Mouse (Mus musculus): ENCODE data around the gene Sema3c. TPM values are rescaled to one million over a fixed set of nuclear protein-coding genes. Genes with fewer than 3 reads are reported as not detected.
"Not testable (repeated sequence)": the region's sequence is repeated elsewhere in the genome, so short reads cannot be mapped to it uniquely, and the experiment has no call there.

Sema3c gene
- polyA plus RNA-seq (2012; fragmentation: generic; extraction: Trizol) = 0.61 TPM
- long read RNA-seq, experiment 1, full-length matches to known transcripts = 2 of 3 reads
- long read RNA-seq, experiment 1, partial matches to known transcripts = 0 of 3 reads
- long read RNA-seq, experiment 1, other reads (novel, unspliced or antisense) = 1 of 3 reads
- long read RNA-seq, experiment 2, full-length matches to known transcripts = 26 of 36 reads
- long read RNA-seq, experiment 2, partial matches to known transcripts = 6 of 36 reads
- long read RNA-seq, experiment 2, other reads (novel, unspliced or antisense) = 4 of 36 reads

DNA sequence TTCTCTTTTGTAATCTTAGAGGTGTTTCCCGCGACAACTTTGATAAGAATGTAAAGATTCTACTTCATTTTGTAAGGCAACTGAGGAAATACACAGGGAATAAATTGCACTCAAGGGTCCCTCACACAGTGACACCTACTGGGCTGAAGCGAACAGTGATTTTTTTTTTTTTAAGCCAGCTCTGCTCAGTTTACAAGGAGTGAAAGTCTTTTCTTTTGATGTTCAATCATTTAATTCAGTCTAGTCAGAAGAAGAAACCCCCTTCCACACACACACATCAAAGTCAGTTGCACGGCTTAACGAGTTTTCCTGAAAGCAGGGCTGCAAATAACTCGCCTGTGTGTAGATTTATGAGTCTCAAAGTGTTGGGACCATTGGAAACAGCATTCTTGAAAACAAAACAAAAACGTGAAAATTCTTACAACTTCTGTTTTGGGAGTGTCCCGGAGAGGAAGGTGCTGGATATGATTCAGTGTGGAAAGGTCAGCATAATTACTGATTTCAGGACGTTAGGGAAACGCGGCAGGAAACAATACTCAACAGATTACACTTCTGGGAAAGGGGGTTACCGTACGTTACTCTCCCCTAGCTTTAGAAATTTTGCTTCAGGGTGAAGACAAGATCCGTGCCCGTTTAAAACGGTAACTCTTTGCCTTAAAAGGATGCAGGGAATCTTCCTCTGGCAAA is at the start of gene Sema3c:
Gene Sema3c, plus strand, starts transcription at position 588 of the 687 bp plus-strand sequence.
- Histone ChIP-seq H3K4me3 (ENCODE audit: insufficient read depth, poor library complexity, severe bottlenecking) (peak within 1 kb of the TSS; percentile 36), H3K79me2 (ENCODE audit: control insufficient read depth, insufficient read depth) (no peaks in the 10 kb centered on the region), H3K36me3 (ENCODE audit: control insufficient read depth, insufficient read depth) (no peaks in the 10 kb centered on the region), H3K79me3 (ENCODE audit: low read depth) (no peaks in the 10 kb centered on the region), H3ac (ENCODE audit: control insufficient read depth, insufficient read length, low read depth) (peak within 1 kb of the TSS; percentile 52), H3K27me3 (ENCODE audit: control insufficient read depth, insufficient read depth, insufficient read length) (no peaks in the 10 kb centered on the region)
- TF ChIP-seq CEBPB (IDR thresholded peaks at IDR 0.05; ENCODE audit: low read depth) (no peak), MYOD1 (IDR thresholded peaks at IDR 0.05; ENCODE audit: control insufficient read depth, insufficient read length, low read depth) (no peak), MAX (IDR thresholded peaks at IDR 0.05) (no peak), FOSL1 (IDR thresholded peaks at IDR 0.05; ENCODE audit: insufficient read depth, low read length, poor library complexity, severe bottlenecking) (no peak)

DNA sequence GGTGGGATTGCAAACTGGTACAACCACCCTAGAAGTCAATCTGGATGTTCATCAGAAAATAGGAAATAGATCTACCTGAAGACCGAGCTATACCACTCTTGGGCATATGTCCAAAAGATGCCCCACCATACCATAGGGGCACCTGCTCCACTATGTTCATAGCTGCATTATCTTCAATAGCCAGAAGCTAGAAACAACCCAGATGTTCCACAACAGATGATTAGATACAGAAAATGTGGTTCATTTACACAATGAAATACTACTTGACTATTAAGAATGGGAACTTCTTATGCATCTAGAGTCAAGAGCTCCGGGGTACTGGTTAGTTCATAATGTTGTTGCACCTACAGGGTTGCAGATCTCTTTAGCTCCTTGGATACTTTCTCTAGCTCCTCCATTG is 42.9 kb upstream of the Sema3c start:
- not testable (repeated sequence) for H3K79me3 ChIP-seq (ENCODE audit: low read depth); H3ac ChIP-seq (ENCODE audit: control insufficient read depth, insufficient read length, low read depth); H3K27me3 ChIP-seq (ENCODE audit: control insufficient read depth, insufficient read depth, insufficient read length); H3K36me3 ChIP-seq (ENCODE audit: control insufficient read depth, insufficient read depth); H3K79me2 ChIP-seq (ENCODE audit: control insufficient read depth, insufficient read depth); H3K4me3 ChIP-seq (ENCODE audit: insufficient read depth, poor library complexity, severe bottlenecking)

DNA sequence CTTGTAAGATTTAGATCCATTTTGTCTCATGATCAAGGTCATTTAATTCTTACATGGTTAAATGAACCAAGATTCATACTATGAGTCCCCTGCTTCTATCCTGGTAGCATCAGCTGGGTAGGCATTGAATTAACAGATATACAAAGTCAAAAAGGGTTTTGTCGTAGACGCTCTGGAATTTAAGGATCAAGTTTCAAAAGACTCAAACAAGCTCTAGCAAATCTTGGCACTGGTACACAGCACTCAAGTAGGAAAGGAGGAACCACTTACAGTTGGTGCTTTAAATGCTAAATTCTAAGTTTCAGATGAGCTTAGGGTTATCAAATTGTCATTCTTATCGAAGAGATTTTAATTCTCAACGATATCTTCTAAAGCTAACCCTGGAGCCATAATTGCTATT is 30.9 kb upstream of the Sema3c start:
- H3K36me3 ChIP-seq (ENCODE audit: control insufficient read depth, insufficient read depth) = no peaks in the 10 kb centered on the region
- H3K79me3 ChIP-seq (ENCODE audit: low read depth) = no peaks in the 10 kb centered on the region
- TF ChIP-seq MAX (IDR thresholded peaks at IDR 0.05) = no peak
- no peak for TF ChIP-seq MYOG (IDR thresholded peaks at IDR 0.05; ENCODE audit: control insufficient read depth, extremely low read depth, insufficient read length)
- TF ChIP-seq USF1 (IDR thresholded peaks at IDR 0.05; ENCODE audit: low read depth) = no peak
- TF ChIP-seq CEBPB (IDR thresholded peaks at IDR 0.05; ENCODE audit: low read depth) = no peak
- no peak for TF ChIP-seq FOSL1 (IDR thresholded peaks at IDR 0.05; ENCODE audit: insufficient read depth, low read length, poor library complexity, severe bottlenecking)
- no peak for TF ChIP-seq MYOD1 (IDR thresholded peaks at IDR 0.05; ENCODE audit: control insufficient read depth, insufficient read length, low read depth)
- TF ChIP-seq CTCF (IDR thresholded peaks at IDR 0.05; ENCODE audit: control insufficient read depth, insufficient read depth, insufficient read length) = no peak
- H3ac ChIP-seq (ENCODE audit: control insufficient read depth, insufficient read length, low read depth) = no peak overlapping the region
- no peaks in the 10 kb centered on the region for H3K27me3 ChIP-seq (ENCODE audit: control insufficient read depth, insufficient read depth, insufficient read length)
- no peaks in the 10 kb centered on the region for H3K79me2 ChIP-seq (ENCODE audit: control insufficient read depth, insufficient read depth)
- no peak overlapping the region for H3K4me3 ChIP-seq (ENCODE audit: insufficient read depth, poor library complexity, severe bottlenecking)

DNA sequence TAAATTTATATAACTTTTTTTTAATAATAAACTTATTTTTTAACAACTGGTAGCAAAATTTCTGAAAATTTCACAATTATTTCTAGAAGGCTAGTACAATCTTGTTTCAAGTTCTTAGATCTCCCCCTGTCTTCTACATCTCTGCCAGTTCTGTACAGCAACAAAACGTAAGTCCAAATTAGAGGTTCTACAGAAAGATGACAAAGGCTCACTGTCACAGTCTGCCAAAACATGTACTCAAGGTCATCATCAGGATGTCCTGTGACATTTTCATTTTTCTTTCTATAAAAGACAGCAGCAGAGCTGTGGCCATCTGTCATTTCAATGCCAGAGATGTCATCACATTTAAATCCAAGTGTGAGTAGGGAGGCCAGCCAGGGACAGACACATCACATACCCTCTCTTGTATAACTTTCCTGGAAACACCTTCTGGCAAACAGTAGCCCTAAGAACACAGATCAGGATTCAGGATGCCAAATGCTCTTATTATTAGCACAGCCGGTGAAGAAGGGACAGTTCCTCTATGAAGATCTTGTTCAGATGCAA is 29.1 kb upstream of the Sema3c start:
- H3K4me3 ChIP-seq (ENCODE audit: insufficient read depth, poor library complexity, severe bottlenecking) = no peak overlapping the region
- TF ChIP-seq CTCF (IDR thresholded peaks at IDR 0.05; ENCODE audit: control insufficient read depth, insufficient read depth, insufficient read length) = no peak
- TF ChIP-seq MAX (IDR thresholded peaks at IDR 0.05) = no peak
- TF ChIP-seq MYOG (IDR thresholded peaks at IDR 0.05; ENCODE audit: control insufficient read depth, extremely low read depth, insufficient read length) = no peak
- no peak for TF ChIP-seq FOSL1 (IDR thresholded peaks at IDR 0.05; ENCODE audit: insufficient read depth, low read length, poor library complexity, severe bottlenecking)
- no peak for TF ChIP-seq MYOD1 (IDR thresholded peaks at IDR 0.05; ENCODE audit: control insufficient read depth, insufficient read length, low read depth)
- TF ChIP-seq USF1 (IDR thresholded peaks at IDR 0.05; ENCODE audit: low read depth) = no peak
- TF ChIP-seq CEBPB (IDR thresholded peaks at IDR 0.05; ENCODE audit: low read depth) = no peak
- H3K79me3 ChIP-seq (ENCODE audit: low read depth) = no peaks in the 10 kb centered on the region
- no peaks in the 10 kb centered on the region for H3K79me2 ChIP-seq (ENCODE audit: control insufficient read depth, insufficient read depth)
- no peaks in the 10 kb centered on the region for H3K27me3 ChIP-seq (ENCODE audit: control insufficient read depth, insufficient read depth, insufficient read length)
- no peak overlapping the region for H3ac ChIP-seq (ENCODE audit: control insufficient read depth, insufficient read length, low read depth)
- H3K36me3 ChIP-seq (ENCODE audit: control insufficient read depth, insufficient read depth) = no peaks in the 10 kb centered on the region

DNA sequence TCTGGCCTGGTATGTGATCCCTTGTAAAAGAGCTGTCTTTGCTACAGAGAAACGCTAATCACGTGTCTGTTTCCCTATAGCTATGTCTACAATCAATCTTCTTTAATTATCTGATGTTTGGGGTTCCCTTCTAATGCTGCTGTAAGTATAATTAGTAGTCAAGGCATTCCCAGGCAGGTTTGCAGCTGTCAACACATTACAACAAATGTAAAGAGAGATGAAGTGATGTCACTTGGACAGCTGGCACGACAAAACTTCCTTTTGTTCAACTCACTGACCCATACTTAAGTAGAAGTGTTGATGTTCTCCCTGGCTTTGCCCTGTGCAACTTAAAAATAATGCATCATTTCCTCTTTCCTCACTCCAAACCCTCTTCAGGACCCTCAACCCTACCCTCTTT is 22.4 kb upstream of the Sema3c start:
- Histone ChIP-seq H3K79me3 (ENCODE audit: low read depth) (no peaks in the 10 kb centered on the region), H3K36me3 (ENCODE audit: control insufficient read depth, insufficient read depth) (no peaks in the 10 kb centered on the region), H3K4me3 (ENCODE audit: insufficient read depth, poor library complexity, severe bottlenecking) (no peak overlapping the region), H3ac (ENCODE audit: control insufficient read depth, insufficient read length, low read depth) (no peak overlapping the region), H3K79me2 (ENCODE audit: control insufficient read depth, insufficient read depth) (no peaks in the 10 kb centered on the region), H3K27me3 (ENCODE audit: control insufficient read depth, insufficient read depth, insufficient read length) (no peaks in the 10 kb centered on the region)
- TF ChIP-seq FOSL1 (IDR thresholded peaks at IDR 0.05; ENCODE audit: insufficient read depth, low read length, poor library complexity, severe bottlenecking) = no peak
- no peak for TF ChIP-seq MYOD1 (IDR thresholded peaks at IDR 0.05; ENCODE audit: control insufficient read depth, insufficient read length, low read depth)
- TF ChIP-seq MYOG (IDR thresholded peaks at IDR 0.05; ENCODE audit: control insufficient read depth, extremely low read depth, insufficient read length) = no peak
- no peak for TF ChIP-seq USF1 (IDR thresholded peaks at IDR 0.05; ENCODE audit: low read depth)
- no peak for TF ChIP-seq MAX (IDR thresholded peaks at IDR 0.05)
- TF ChIP-seq CTCF (IDR thresholded peaks at IDR 0.05; ENCODE audit: control insufficient read depth, insufficient read depth, insufficient read length) = no peak
- TF ChIP-seq CEBPB (IDR thresholded peaks at IDR 0.05; ENCODE audit: low read depth) = no peak

DNA sequence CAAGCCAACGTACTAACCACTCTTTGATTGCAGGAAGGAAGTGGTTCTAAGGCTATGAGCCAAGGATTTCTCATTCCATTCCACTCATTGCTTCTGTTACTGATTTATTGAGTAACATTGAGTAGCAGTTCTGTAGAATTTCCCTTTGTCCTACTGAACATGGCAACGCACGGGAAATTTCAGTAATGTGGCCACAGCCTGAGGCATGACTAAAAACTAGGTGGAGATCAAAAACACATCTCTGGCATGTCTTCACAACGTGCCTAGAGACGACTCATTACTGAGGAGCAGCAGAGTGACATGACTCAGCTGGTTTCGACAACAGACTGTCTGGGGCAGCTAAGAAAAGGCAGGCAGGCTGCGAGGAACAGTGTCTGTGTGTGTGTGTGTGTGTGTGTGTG is 18.0 kb upstream of the Sema3c start:
- H3K27me3 ChIP-seq (ENCODE audit: control insufficient read depth, insufficient read depth, insufficient read length) = no peaks in the 10 kb centered on the region
- no peak for TF ChIP-seq MYOD1 (IDR thresholded peaks at IDR 0.05; ENCODE audit: control insufficient read depth, insufficient read length, low read depth)
- TF ChIP-seq FOSL1 (IDR thresholded peaks at IDR 0.05; ENCODE audit: insufficient read depth, low read length, poor library complexity, severe bottlenecking) = peak; percentile 19
- TF ChIP-seq USF1 (IDR thresholded peaks at IDR 0.05; ENCODE audit: low read depth) = no peak
- TF ChIP-seq CEBPB (IDR thresholded peaks at IDR 0.05; ENCODE audit: low read depth) = peak; percentile 6
- no peak for TF ChIP-seq MYOG (IDR thresholded peaks at IDR 0.05; ENCODE audit: control insufficient read depth, extremely low read depth, insufficient read length)
- no peak for TF ChIP-seq CTCF (IDR thresholded peaks at IDR 0.05; ENCODE audit: control insufficient read depth, insufficient read depth, insufficient read length)
- TF ChIP-seq MAX (IDR thresholded peaks at IDR 0.05) = peak; percentile 15
- H3K79me2 ChIP-seq (ENCODE audit: control insufficient read depth, insufficient read depth) = no peaks in the 10 kb centered on the region
- no peaks in the 10 kb centered on the region for H3K79me3 ChIP-seq (ENCODE audit: low read depth)
- H3K4me3 ChIP-seq (ENCODE audit: insufficient read depth, poor library complexity, severe bottlenecking) = no peak overlapping the region
- no peak overlapping the region for H3ac ChIP-seq (ENCODE audit: control insufficient read depth, insufficient read length, low read depth)
- H3K36me3 ChIP-seq (ENCODE audit: control insufficient read depth, insufficient read depth) = no peaks in the 10 kb centered on the region
